Mouse (Mus musculus): ENCODE results near the gene Ugcg. TPM values are rescaled to one million over a fixed set of nuclear protein-coding genes. Genes with fewer than 3 reads are reported as not detected.

The Ugcg gene
- polyA plus RNA-seq, 2 experiments = 15.3 to 34.0 TPM

DNA sequence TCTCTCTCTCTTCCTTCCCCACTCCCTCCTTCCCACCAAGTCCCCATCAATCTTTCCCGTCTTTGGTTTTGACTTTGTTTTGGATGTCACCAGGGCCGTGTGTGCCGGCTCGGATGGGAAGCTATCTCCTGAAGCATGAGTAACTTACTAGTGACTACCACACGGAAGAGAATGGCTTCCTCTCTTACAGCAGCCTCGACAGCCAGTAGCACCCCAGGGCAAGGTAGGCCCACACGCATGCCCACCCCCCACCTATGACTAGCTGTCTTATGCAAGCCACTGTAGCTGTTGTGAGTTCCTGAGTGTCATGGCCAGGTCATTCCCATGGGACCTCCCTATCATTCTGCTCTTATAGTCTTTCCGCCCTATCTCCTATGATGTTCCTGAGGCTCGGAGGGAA is 38.0 kb downstream of the Ugcg start:
- no peak for TF ChIP-seq POLR2A (IDR thresholded peaks at IDR 0.05; ENCODE audit: borderline replicate concordance, extremely low read depth, insufficient read depth, insufficient read length)

DNA sequence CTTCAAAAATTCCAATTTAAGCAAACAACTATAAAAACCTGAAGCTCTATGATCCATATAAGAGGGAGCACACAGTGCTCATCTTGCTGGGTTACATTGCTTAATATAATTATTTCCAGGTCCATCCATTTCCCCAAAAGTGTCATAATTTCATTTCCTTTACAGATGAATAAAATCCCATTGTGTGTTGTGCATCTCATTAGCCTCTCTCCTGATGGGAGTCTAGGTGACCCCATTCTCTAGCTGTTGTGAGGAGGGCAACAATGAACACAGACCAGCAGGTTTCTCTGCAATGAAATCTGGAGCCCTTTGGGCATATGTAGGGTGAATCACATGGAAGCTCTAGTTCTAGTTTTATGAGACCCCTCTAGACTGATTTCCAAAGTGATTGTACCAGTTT is 39.9 kb downstream of the Ugcg start:
- peaks cover 5% of the 10 kb centered on the region; the same call in 1 of the 2 replicates for H3K4me1 ChIP-seq (ENCODE audit: control insufficient read depth, insufficient read depth, low read length)
- H3K9me3 ChIP-seq (ENCODE audit: control insufficient read depth, low read length) = no peaks in the 10 kb centered on the region
- no peak overlapping the region for H3K9ac ChIP-seq (ENCODE audit: low read depth, low read length, severe bottlenecking)
- H3K4me2 ChIP-seq (replicated peaks; ENCODE audit: low read depth, low read length, severe bottlenecking) = no peak overlapping the region
- TF ChIP-seq POLR2A (IDR thresholded peaks at IDR 0.05; ENCODE audit: borderline replicate concordance, extremely low read depth, insufficient read depth, insufficient read length) = no peak
- ATAC-seq (ENCODE audit: low FRiP score, low read depth) (no peak), DNase-seq (ENCODE audit: low spot score) (no peak)
- H3K27me3 ChIP-seq (ENCODE audit: control insufficient read depth, insufficient read depth, low read length) = no peaks in the 10 kb centered on the region
- peaks cover 4% of the 10 kb centered on the region; the same call in 1 of the 2 replicates for H3K36me3 ChIP-seq (ENCODE audit: control insufficient read depth, insufficient read depth, low read length)
- H3K27ac ChIP-seq (replicated peaks; ENCODE audit: low read depth, low read length) = no peak overlapping the region
- H3K4me3 ChIP-seq (replicated peaks; ENCODE audit: low read length) = no peak overlapping the region

More for the DNA sequence above, 38.0 kb downstream of the Ugcg start:
- no peaks in the 10 kb centered on the region for H3K27me3 ChIP-seq (ENCODE audit: control insufficient read depth, insufficient read depth, low read length)
- WGBS = 93% methylated on average over 9 of the region's 9 CpGs
- H3K4me3 ChIP-seq (replicated peaks; ENCODE audit: low read length) = no peak overlapping the region
- H3K27ac ChIP-seq (replicated peaks; ENCODE audit: low read depth, low read length) = no peak overlapping the region
- H3K9ac ChIP-seq (ENCODE audit: low read depth, low read length, severe bottlenecking) = no peak overlapping the region
- H3K4me1 ChIP-seq (ENCODE audit: control insufficient read depth, insufficient read depth, low read length) = peaks cover 5% of the 10 kb centered on the region; the same call in 1 of the 2 replicates
- no peak for ATAC-seq (ENCODE audit: low FRiP score, low read depth)
- peaks cover 17% of the 10 kb centered on the region for H3K36me3 ChIP-seq (ENCODE audit: control insufficient read depth, insufficient read depth, low read length)
- no peak for DNase-seq (ENCODE audit: low spot score)
- H3K9me3 ChIP-seq (ENCODE audit: control insufficient read depth, low read length) = no peaks in the 10 kb centered on the region
- H3K4me2 ChIP-seq (replicated peaks; ENCODE audit: low read depth, low read length, severe bottlenecking) = no peak overlapping the region

DNA sequence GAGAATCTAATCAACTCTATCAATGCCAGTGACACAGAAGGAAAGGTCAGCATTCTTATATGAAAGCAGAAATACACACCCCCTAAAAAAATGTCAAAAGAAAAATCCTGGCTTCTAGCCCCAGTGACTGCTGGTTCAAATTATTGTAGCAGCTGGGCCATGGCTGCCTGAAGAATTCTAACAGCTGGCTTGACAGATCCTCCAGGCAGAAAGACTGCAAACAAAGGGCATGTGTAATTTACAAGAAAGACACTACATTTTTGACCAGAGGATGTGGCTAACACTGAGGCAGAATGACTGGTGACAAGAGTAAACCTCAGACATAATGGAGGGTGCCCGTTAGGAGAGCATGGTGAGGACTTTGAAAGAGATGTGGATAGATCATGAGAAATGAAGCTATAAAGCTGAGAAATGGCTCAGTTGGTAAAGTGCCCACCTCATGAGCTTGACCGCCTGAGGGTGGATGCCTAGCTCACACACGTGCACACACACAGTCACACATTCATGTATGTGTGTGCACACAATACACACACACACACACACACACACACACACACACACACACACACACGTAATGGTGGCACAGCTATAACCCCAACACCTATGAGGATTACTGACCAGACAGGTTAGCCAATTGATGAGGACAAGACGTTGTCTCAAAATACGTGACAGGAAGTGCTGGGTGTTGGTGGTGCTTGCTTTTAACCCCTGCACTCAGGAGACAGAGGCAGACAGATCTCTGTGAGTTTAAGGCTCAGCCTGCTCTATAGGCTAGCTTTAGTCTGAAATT is 42.4 kb downstream of the Ugcg start:
- H3K4me1 ChIP-seq (ENCODE audit: control insufficient read depth, insufficient read depth, low read length) = peaks cover 5% of the 10 kb centered on the region; the same call in 1 of the 2 replicates
- peak overlapping the region; percentile 68 for H3K27ac ChIP-seq (replicated peaks; ENCODE audit: low read depth, low read length)
- WGBS = 65% methylated on average over 6 of the region's 6 CpGs
- no peaks in the 10 kb centered on the region for H3K9me3 ChIP-seq (ENCODE audit: control insufficient read depth, low read length)
- no peak overlapping the region for H3K4me2 ChIP-seq (replicated peaks; ENCODE audit: low read depth, low read length, severe bottlenecking)
- no peak overlapping the region for H3K9ac ChIP-seq (ENCODE audit: low read depth, low read length, severe bottlenecking)
- H3K36me3 ChIP-seq (ENCODE audit: control insufficient read depth, insufficient read depth, low read length) = no peaks in the 10 kb centered on the region
- H3K4me3 ChIP-seq (replicated peaks; ENCODE audit: low read length) = no peak overlapping the region
- no peak for TF ChIP-seq POLR2A (IDR thresholded peaks at IDR 0.05; ENCODE audit: borderline replicate concordance, extremely low read depth, insufficient read depth, insufficient read length)
- ATAC-seq (ENCODE audit: low FRiP score, low read depth) (peak; percentile 82), DNase-seq (ENCODE audit: low spot score) (peak; percentile 83)
- H3K27me3 ChIP-seq (ENCODE audit: control insufficient read depth, insufficient read depth, low read length) = no peaks in the 10 kb centered on the region

DNA sequence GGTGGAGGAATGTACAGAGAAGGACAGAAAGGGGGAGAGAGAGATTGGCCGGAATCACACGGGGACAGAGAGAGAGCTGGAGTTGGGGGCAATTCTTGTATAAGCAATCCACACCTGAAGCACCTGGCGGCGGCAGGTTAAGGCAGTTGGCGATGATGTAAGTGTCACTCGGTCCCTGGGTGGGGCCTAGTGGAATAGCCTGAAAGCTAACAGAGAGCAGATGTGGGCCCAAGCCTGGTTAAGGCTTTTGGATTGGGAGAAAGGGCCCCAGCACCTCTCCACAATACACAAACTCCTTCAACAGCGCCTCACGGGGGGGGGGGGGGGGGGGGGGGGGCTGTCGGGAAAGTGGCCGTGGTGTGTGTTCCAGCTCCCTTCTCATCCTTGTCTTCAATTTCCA is 45.0 kb downstream of the Ugcg start:
- TF ChIP-seq POLR2A (IDR thresholded peaks at IDR 0.05; ENCODE audit: borderline replicate concordance, extremely low read depth, insufficient read depth, insufficient read length) = no peak
- peaks cover 5% of the 10 kb centered on the region; the same call in 1 of the 2 replicates for H3K4me1 ChIP-seq (ENCODE audit: control insufficient read depth, insufficient read depth, low read length)
- DNase-seq (ENCODE audit: low spot score) = no peak
- H3K4me3 ChIP-seq (replicated peaks; ENCODE audit: low read length) = no peak overlapping the region
- H3K27ac ChIP-seq (replicated peaks; ENCODE audit: low read depth, low read length) = no peak overlapping the region
- ATAC-seq (ENCODE audit: low FRiP score, low read depth) = no peak
- H3K9ac ChIP-seq (ENCODE audit: low read depth, low read length, severe bottlenecking) = no peak overlapping the region
- H3K27me3 ChIP-seq (ENCODE audit: control insufficient read depth, insufficient read depth, low read length) = no peaks in the 10 kb centered on the region
- H3K9me3 ChIP-seq (ENCODE audit: control insufficient read depth, low read length) = no peaks in the 10 kb centered on the region
- 94% methylated on average over 6 of the region's 10 CpGs for WGBS
- H3K4me2 ChIP-seq (replicated peaks; ENCODE audit: low read depth, low read length, severe bottlenecking) = no peak overlapping the region
- H3K36me3 ChIP-seq (ENCODE audit: control insufficient read depth, insufficient read depth, low read length) = no peaks in the 10 kb centered on the region

DNA sequence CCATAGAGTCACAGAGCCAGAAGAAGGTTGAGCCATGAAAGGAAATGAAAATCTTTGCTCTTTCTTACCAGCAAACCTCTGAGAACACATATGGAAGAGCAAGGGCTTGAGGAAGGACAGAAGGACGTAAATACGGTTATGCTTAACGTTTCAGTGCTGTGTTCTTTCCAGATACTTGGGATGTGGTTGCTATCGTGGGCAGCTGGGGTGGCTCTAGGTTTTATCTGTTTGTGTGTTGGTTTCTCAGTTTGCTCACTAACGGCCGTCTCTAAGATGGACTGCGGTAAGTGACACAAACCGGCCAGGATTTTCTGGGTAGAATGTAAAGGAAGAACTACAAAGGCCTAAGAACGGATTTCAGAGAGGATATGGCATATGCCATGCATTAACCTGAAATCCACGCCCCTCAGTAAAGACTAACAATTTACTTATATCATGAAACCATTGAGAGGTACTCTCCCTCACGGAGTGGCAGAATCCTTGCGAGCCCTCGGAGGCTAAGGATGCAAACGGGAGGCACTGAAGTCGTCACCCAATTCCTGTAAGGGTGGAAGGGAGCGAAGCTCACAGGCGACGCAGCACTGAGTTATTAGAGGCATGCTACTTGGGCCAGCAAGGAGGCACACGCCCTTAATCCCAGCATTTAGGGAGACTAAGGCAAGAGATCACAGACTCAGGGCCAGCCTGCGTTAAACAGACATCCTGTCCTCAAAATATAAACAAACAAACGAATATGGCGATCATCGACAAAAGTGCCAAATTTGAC is 45.6 kb downstream of the Ugcg start:
- WGBS = 83% methylated on average over 23 of the region's 23 CpGs
- H3K4me3 ChIP-seq (replicated peaks; ENCODE audit: low read length) = no peak overlapping the region
- H3K9me3 ChIP-seq (ENCODE audit: control insufficient read depth, low read length) = no peaks in the 10 kb centered on the region
- no peak for DNase-seq (ENCODE audit: low spot score)
- no peak overlapping the region for H3K27ac ChIP-seq (replicated peaks; ENCODE audit: low read depth, low read length)
- H3K4me2 ChIP-seq (replicated peaks; ENCODE audit: low read depth, low read length, severe bottlenecking) = no peak overlapping the region
- TF ChIP-seq POLR2A (IDR thresholded peaks at IDR 0.05; ENCODE audit: borderline replicate concordance, extremely low read depth, insufficient read depth, insufficient read length) = no peak
- peaks cover 5% of the 10 kb centered on the region; the same call in 1 of the 2 replicates for H3K4me1 ChIP-seq (ENCODE audit: control insufficient read depth, insufficient read depth, low read length)
- ATAC-seq (ENCODE audit: low FRiP score, low read depth) = no peak
- H3K27me3 ChIP-seq (ENCODE audit: control insufficient read depth, insufficient read depth, low read length) = no peaks in the 10 kb centered on the region
- H3K36me3 ChIP-seq (ENCODE audit: control insufficient read depth, insufficient read depth, low read length) = no peaks in the 10 kb centered on the region
- no peak overlapping the region for H3K9ac ChIP-seq (ENCODE audit: low read depth, low read length, severe bottlenecking)
